Mouse (Mus musculus): ENCODE measurements around the gene Ccdc160. TPM values are rescaled to one million over a fixed set of nuclear protein-coding genes. Genes with fewer than 3 reads are reported as not detected.

Gene Ccdc160
- polyA plus RNA-seq, 1 experiment from 2014 or later = 8.6 TPM

DNA sequence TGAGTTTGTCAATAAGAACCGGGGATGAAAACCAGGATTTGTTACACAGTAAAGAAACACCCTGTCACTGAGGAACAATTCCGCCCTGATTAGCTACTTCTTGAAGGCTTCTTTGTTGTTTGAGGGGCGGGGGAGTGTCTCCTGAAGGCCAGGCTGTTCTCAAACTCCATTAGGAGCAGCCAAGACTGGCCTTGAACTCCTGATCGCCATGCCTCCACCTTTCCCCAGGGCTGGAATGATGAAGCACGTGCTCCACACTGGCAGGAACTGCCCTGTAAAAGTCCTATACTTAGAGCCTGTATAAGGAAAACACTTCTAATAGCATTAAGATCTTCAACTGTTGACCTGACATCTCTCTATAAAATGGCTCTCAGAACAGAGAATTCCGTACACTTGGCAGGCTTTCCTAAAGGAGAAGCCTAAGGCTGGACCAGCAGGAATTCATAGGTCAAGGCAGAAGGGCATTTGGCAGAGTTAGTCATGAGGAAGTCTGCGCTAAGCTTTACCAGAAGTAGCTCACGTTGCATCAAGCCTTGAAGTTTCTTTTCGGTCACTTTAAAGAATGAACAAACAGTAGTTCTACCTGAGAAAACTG is 6.1 kb downstream of the Ccdc160 start:
- peaks cover 3% of the 10 kb centered on the region; the same call in 1 of the 2 replicates for H3K4me1 ChIP-seq (ENCODE audit: control insufficient read depth, insufficient read depth, low read length)
- no peak overlapping the region for H3K9ac ChIP-seq (ENCODE audit: low read length)
- H3K9me3 ChIP-seq (ENCODE audit: control insufficient read depth, low read length) = no peaks in the 10 kb centered on the region
- no peaks in the 10 kb centered on the region for H3K36me3 ChIP-seq (ENCODE audit: control insufficient read depth, insufficient read depth, low read length)
- WGBS = 55% methylated on average over 9 of the region's 9 CpGs
- H3K4me2 ChIP-seq = no peak overlapping the region
- ATAC-seq (ENCODE audit: low FRiP score) (no peak), DNase-seq (ENCODE audit: low spot score, missing footprints) (peak; percentile 83)
- H3K4me3 ChIP-seq (ENCODE audit: low read depth, low read length) = no peak overlapping the region
- H3K27me3 ChIP-seq (ENCODE audit: control insufficient read depth, insufficient read depth, low read length) = no peaks in the 10 kb centered on the region
- H3K27ac ChIP-seq (ENCODE audit: low read depth, low read length) = no peak overlapping the region

DNA sequence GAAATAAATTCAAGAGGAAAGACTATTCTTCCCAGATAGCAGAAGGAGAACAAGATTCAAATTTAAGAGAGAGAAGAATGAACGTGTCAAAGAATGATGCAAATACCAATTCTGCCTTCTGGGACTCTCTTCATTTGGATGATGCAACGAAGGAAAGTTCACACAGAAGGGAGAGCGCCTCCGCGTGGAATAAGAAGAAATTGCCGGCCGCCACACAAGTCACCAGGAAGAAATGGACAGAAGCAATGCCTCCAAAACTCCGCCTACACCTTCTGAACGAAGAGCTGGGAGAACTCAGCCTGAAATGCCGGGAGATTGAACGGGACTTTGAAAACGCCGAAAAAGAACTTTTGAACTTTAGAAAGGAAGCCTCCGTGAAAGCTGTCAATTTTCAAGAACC is 7.3 kb downstream of the Ccdc160 start:
- DNase-seq (ENCODE audit: low spot score, missing footprints) (no peak), ATAC-seq (ENCODE audit: low FRiP score) (no peak)

DNA sequence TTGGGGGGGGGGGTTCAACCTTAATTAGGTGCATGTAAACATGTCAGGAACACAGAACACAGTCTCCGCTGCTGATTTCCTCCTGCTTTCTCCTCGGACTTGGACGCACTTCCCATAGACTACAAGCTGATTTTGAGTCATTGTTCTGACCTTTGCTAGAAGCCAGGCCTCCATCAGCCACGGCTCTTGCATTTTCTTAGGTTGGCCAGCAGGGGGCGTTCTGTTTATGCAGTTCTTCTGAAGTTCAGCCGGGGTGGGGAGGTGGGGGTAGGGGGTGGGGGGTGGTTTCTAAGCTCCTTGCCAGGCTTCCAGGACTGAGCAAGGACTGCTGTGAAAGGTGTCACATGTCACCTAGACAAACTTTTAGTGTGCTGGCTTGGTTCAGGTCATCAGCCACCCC is 8.6 kb downstream of the Ccdc160 start:
- Histone ChIP-seq H3K9ac (ENCODE audit: low read length) (no peak overlapping the region), H3K4me3 (ENCODE audit: low read depth, low read length) (no peak overlapping the region), H3K4me2 (no peak overlapping the region), H3K36me3 (ENCODE audit: control insufficient read depth, insufficient read depth, low read length) (no peaks in the 10 kb centered on the region), H3K9me3 (ENCODE audit: control insufficient read depth, low read length) (no peaks in the 10 kb centered on the region), H3K27me3 (ENCODE audit: control insufficient read depth, insufficient read depth, low read length) (no peaks in the 10 kb centered on the region), H3K4me1 (ENCODE audit: control insufficient read depth, insufficient read depth, low read length) (0 out of 2 replicates have a peak, but pooled peaks cover 3% of the 10 kb centered on the region), H3K27ac (ENCODE audit: low read depth, low read length) (no peak overlapping the region)
- no peak for DNase-seq (ENCODE audit: low spot score, missing footprints)
- WGBS = 40% methylated on average over 6 of the region's 6 CpGs
- ATAC-seq (ENCODE audit: low FRiP score) = no peak

More for the DNA sequence above, 7.3 kb downstream of the Ccdc160 start:
- Histone ChIP-seq H3K27me3 (ENCODE audit: control insufficient read depth, insufficient read depth, low read length) (no peaks in the 10 kb centered on the region), H3K4me2 (no peak overlapping the region), H3K36me3 (ENCODE audit: control insufficient read depth, insufficient read depth, low read length) (no peaks in the 10 kb centered on the region), H3K9me3 (ENCODE audit: control insufficient read depth, low read length) (no peaks in the 10 kb centered on the region), H3K4me3 (ENCODE audit: low read depth, low read length) (no peak overlapping the region), H3K4me1 (ENCODE audit: control insufficient read depth, insufficient read depth, low read length) (0 out of 2 replicates have a peak, but pooled peaks cover 3% of the 10 kb centered on the region), H3K9ac (ENCODE audit: low read length) (no peak overlapping the region), H3K27ac (ENCODE audit: low read depth, low read length) (no peak overlapping the region)
- WGBS = 77% methylated on average over 14 of the region's 14 CpGs

DNA sequence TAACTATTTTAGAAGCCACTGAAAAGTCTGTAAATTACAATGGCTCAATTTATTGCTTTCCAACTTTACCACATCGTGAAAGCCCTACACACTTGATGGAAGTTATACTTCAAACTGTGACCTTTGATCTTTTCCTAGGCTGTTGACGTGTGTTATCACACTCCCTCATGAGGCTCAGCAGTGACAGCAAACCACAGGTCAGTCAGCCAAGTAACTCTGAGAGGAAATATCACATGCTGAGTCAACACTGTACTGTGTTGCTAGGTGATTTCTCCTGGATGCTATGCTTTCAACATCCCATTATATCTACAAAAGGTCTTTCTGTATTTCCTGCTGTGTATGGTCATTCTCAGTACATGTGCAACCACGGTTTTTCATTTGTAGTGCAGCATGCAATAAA is 28.3 kb downstream of the Ccdc160 start:
- no peak overlapping the region for H3K4me3 ChIP-seq (ENCODE audit: low read depth, low read length)
- no peak for DNase-seq (ENCODE audit: low spot score, missing footprints)
- no peaks in the 10 kb centered on the region for H3K9me3 ChIP-seq (ENCODE audit: control insufficient read depth, low read length)
- H3K4me2 ChIP-seq = no peak overlapping the region
- no peaks in the 10 kb centered on the region for H3K4me1 ChIP-seq (ENCODE audit: control insufficient read depth, insufficient read depth, low read length)
- no peak for ATAC-seq (ENCODE audit: low FRiP score)
- H3K9ac ChIP-seq (ENCODE audit: low read length) = no peak overlapping the region
- no peak overlapping the region for H3K27ac ChIP-seq (ENCODE audit: low read depth, low read length)
- 79% methylated on average over 3 of the region's 3 CpGs for WGBS
- H3K36me3 ChIP-seq (ENCODE audit: control insufficient read depth, insufficient read depth, low read length) = no peaks in the 10 kb centered on the region
- no peaks in the 10 kb centered on the region for H3K27me3 ChIP-seq (ENCODE audit: control insufficient read depth, insufficient read depth, low read length)

MicroRNAs encoded within 50 kb of the gene (microRNA counts, 519-probe panel; counts per million panel counts)
- microRNA mmu-miR-106a+mmu-miR-17 (8,199 counts per million, percentile 99 among the panel's probes with 10 or more counts), microRNA mmu-miR-18b (5,024 counts per million, percentile 53 among the panel's probes with 10 or more counts), microRNA mmu-miR-363 (5,183 counts per million, percentile 61 among the panel's probes with 10 or more counts)

Small RNAs within 50 kb of the gene (microRNA-seq; reads per million reads assigned to microRNA genes)
- gene Mir106a (6,259 reads per million, percentile 92 among the genes with 10 or more reads in this experiment), gene Mir18b (727 reads per million, percentile 75 among the genes with 10 or more reads in this experiment), gene Mir19b-2 (17.1 reads per million, percentile 35 among the genes with 10 or more reads in this experiment), gene Mir20b (4,523 reads per million, percentile 90 among the genes with 10 or more reads in this experiment), gene Mir363 (9,057 reads per million, percentile 94 among the genes with 10 or more reads in this experiment), gene Mir92-2 (1,302 reads per million, percentile 81 among the genes with 10 or more reads in this experiment)

Other genes with a start within 250 kb of the Ccdc160 start
- gene Gpc3, start 177.2 kb upstream of the Ccdc160 start, polyA plus RNA-seq (2014; fragmentation: Nextera tagmentation; extraction: Ambion mirVana) = 225 and 252 TPM in 2 replicates
- gene Phf6, start 121.1 kb downstream of the Ccdc160 start, polyA plus RNA-seq (2014; fragmentation: Nextera tagmentation; extraction: Ambion mirVana) = 125 and 140 TPM in 2 replicates
- gene Hprt, start 196.9 kb downstream of the Ccdc160 start, polyA plus RNA-seq (2014; fragmentation: Nextera tagmentation; extraction: Ambion mirVana) = 75.3 and 76.5 TPM in 2 replicates

Measured in midbrain, embryonic 11.5 days (tissue).